Mouse (Mus musculus): ENCODE data around the gene Dgkd.

Gene Dgkd

DNA sequence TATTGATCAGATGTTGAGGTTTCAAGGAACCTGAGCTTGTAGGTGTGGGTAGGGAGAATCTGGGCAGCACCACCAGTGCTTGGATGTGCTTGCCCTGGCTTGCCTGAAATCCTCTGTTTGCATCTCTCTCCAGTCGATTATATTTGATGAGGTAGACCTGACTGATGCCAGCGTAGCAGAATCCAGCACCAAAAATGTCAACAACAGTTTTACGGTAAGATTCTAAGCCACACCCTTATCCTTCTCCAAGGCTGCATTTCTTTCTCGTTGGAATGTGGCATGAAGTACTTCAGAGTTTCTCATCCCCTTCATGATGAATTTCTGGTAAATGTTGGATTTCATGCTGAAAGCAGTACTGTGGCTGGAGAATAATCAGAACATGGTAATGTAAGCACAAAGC lies 28.6 kb downstream of the Dgkd start:
- no peak for DNase-seq (ENCODE audit: low read depth, low spot score)

DNA sequence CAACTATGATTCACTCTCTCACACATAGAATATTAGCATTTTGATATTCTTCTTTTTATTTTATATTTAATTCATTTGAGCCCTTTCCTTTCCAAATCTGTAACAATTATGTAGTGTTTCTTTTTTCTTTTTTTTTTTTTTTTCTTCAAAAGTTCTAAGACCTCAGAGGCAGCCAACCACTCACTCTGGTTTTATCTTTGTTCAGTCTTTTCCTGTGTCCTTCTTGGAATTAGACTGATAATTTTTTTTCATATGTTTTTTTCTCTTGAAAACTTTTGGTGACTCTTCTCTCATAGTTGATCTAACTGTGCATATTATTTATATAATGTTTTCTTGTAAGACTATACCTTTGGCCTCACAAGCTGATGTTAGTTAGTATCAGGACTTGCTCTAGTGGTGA lies 29.5 kb downstream of the Dgkd start:
- DNase-seq (ENCODE audit: low read depth, low spot score) = no peak

DNA sequence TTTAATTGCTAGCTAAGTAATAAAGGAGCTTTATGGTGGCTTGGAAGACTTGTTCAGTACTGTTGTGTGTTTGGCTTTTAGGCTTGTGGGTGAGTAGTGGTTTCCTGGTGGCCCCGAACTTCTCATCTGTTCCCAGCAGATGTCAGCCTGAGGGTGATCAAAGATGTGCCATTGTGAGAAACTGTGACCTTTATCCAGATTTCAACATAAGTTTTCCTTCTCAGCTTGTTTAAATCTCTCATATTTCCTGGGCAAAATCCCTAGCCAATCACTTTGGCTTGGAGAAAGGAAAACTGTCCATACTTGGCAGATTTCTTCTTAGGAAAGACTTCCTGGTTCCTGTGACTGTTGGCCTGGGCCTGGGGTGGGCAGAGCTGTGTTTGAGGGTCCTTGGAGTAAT lies 37.9 kb downstream of the Dgkd start:
- DNase-seq (ENCODE audit: low read depth, low spot score) = no peak

DNA sequence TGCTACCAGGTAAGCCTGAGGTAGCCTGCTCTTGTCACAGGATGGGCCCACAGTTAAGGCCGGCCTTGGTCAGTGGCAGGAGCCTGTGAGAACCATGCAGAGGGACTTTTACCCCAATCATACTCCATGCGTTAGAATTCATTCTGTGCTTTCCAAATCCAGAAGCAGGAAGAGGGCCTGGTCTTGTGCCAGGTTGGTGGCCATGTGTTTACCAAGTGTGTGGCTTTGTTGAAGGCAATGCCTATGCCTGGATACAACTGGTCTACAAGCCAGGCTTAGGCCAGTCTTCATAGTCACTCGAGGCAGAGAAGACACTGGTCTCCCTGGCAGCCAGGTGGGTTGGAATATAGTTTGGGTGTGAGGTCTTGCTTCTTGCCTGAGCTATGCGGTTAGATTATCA lies 38.5 kb downstream of the Dgkd start:
- DNase-seq (ENCODE audit: low read depth, low spot score) = no peak

DNA sequence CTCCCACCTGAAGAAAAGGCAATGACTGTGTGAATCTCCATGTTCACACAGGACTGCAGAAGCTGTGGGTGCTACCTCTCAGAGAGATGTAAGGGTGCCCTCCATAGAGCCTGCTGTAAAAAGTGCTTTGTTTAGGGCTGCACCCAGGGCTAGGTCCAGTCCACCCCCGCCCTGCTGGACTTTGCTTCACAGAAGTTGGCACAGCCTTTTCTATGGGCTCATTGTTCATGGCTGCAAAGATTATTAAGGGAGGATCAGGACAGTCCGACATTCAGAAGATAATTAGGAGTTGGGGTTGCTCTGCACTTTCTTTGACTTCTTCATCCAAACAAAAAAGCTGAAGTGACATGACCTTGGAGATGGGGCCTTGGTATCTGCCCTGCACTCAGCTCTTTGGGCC lies 39.4 kb downstream of the Dgkd start:
- no peak for DNase-seq (ENCODE audit: low read depth, low spot score)

DNA sequence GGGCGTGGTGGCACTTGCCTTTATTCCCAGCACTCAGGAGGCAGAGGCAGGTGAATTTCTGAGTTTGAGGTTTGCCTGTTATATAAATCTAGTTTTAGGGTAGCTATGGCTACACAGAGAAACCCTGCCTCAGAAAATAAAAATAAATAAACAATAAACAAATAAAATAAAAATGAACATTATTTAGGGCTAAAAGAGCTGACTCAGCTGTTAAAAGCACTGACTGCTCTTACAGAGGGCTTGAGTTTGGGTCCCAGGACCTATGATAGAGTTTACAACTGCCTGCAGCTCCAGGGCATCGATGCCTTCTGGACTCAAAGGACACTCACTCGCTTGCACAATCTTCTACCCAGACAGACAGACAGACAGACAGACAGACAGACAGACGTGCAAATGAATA lies 40.3 kb downstream of the Dgkd start:
- no peak for DNase-seq (ENCODE audit: low read depth, low spot score)

DNA sequence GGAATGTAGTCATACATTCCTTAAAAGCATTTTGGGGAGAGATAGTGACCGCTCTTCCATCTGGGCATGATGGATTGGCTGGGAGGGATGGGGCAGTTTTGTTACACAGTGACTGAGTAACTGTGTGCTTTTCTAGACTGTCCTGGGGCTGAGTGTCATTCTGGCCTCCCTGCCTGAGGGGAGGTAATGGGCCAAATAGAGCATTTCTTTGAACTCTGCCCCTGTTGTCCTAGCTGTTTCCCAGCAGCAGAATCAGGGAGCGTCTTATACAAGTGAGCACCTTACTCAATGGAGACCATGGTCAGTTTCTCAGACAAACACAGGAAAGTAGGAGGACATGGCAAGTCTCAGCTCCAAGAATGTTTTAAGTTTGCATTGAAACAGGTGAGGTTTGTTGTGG lies 43.8 kb downstream of the Dgkd start:
- DNase-seq (ENCODE audit: low read depth, low spot score) = no peak

DNA sequence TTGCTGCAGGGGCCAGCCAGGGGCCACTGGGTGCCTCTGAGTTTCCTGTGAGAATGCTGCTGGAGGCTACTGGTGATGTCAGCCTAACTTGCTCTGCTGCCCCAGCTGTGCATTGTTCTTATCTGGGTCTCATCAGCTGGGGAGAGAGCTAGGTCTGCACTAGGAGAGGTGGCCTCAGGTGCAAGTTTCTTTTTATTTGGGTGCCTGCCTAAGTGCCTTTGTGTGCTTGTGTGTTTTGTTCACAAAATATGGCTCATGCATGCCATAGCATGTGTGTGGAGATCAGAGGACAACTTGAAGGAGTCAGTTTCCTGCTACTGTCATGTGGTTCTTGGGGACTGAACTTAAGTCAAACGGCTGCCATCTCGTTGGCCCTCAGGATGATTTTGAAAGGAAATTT lies 46.6 kb downstream of the Dgkd start:
- DNase-seq (ENCODE audit: low read depth, low spot score) = no peak

DNA sequence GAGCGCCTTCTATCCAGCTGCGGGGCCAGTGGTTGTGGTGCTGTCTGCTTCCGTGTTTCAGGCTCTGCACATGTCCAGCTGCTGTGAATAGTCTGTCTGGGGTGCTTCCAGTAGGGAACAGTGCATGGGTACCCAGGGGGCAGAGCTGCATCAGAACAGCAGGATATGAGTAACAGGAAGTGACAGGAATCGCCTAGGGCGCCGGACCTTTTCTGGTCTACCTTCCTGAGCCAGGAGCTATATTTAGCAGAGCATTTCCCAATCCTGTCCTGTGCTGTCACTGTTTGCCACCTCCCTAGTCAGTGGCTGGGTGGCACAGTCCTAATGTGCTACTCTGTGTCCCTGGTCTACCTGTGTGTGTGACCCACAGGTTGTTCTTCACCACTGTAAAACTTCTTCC lies 47.9 kb downstream of the Dgkd start:
- no peak for DNase-seq (ENCODE audit: low read depth, low spot score)

DNA sequence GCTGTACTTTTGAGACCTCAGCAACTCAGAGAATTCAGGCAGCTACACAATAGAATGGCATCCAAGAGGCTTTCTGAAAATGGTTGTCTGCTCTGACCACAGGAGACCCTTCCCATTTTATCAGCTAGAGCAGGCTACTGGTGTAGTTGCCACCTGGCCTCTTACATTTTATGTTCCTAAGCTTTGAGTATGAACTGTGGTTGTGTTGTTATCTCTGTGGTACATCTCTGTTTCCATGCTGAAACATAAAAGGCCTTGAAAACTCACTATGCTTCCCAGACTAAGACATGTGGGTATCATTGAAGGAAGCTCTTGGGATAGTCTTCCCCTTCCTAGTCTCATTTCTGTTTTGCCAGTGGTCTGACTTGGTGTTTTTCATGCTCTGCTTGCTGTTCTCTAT lies 49.1 kb downstream of the Dgkd start:
- no peak for DNase-seq (ENCODE audit: low read depth, low spot score)

DNA sequence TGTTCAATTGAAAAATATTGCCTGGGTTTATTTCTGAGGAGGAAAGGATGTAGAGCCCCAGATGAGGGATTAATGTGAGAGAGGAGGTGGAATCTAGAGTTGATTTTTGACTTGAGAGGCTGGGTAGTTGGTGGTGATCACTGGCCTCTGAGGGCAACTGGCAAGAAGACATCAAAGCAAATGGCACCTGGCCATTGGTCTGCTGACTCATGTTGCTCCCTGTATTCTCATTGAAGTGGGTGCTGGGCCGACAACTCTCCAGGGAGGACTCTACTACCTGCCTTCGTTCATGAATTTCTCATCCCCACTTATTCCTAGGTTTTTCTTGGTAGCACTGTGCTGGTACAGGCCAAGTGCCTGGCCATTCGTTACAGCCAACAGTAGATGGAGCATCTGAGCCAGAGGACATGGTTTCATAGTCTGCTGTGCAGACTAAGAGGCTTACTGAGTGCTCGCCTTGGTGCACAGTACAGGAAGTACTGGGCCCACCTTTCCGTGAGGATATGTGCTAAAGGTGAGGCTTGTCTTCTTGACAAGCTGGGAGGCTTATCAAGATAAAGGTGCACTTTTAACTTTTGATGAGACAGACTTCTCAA lies 53.4 kb downstream of the Dgkd start:
- DNase-seq (ENCODE audit: low read depth, low spot score) = no peak

DNA sequence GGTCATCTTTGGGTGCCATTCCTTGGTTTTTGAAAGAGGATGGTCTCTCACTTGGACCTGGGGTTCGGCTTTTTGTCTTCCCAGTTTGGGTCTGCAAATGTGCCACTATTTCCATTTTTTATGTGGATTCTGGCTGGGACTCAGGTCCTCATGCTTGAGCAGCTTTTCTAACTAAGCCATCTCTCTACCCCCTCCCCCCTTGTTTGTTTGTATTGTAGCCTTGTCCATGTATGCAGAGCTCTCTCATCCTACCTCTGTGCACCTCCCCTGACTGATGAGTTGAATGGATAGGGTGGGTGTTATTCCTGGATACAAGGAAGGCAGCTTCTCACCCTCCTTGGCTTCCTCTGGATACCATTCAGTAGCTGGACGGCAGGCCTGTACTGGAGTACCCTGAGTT lies 54.9 kb downstream of the Dgkd start:
- DNase-seq (ENCODE audit: low read depth, low spot score) = no peak

DNA sequence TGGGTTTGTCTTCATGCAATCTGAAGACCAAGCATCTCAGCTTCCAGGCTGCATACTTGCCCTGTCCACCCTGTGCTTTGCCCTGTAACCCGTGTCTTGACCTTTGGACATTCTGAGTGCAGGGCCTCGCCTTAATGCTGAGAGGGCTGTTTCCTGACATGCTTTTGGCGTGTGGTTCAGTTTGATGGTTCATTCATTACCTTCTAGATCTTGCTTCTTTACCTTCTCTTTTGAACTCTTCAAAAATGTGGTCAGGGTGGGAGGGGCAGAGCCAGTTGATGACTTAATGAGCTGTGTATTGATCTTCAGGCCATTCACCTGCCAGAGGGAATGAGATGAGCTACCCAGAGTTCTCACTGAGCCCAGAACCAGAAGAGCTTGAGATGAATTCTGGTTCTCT lies 55.6 kb downstream of the Dgkd start:
- DNase-seq (ENCODE audit: low read depth, low spot score) = no peak

DNA sequence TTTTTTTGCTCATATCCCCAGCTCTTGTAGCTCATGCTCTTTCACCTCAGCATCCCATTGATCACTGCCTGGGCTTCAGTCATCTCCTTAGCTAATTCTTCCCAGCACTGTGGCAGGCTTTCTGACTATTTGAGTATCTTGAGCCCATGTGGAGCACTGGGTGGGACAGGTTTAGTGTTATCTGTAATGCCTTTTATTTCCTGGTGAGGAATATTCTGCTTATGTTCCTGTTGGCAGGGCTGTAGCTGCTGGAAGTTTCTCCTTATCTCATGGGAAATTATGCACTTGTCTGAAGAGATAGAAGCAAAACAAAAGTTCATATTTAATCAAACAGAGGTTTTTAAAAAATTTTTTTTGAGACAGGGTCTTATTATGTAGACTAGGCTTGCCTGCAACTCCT lies 56.5 kb downstream of the Dgkd start:
- no peak for DNase-seq (ENCODE audit: low read depth, low spot score)

DNA sequence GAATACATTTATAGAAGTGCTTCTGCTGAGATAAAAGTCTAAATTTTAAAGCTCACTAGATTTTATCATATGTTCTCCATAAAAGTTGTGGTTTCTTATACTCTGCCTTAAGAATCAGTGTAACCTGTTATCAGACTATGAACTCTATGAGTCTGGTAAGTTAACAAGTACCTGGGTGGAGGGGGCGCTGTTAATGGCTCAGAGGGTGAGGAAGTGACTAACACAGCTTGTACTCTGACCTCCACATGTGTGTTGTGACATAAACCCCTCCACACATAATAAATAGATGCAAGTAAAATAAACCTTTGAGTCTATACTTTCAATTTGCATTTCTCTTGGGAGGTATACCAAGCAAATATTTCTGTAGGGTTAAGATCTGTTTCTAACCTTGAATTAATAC lies 57.3 kb downstream of the Dgkd start:
- DNase-seq (ENCODE audit: low read depth, low spot score) = no peak

DNA sequence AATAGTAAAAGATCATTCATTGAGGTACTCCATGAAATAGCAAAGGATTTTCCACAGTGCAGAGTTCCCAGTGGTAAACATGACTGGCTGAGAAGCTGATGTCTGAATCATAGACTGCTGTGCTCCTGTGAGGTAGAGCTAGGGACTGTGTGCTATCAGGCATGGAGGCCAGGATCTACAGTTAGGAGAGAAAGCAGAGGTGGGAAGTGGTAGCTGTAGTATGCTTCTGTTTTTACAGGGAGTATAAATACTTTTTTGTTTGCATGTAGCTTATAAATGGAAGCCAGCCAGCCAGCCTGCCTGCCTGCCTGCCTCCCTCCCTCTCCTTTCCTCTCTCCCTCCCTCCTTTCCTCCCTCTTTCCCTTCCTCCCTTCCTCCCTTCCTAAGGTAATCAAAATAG lies 60.3 kb downstream of the Dgkd start:
- DNase-seq (ENCODE audit: low read depth, low spot score) = no peak

DNA sequence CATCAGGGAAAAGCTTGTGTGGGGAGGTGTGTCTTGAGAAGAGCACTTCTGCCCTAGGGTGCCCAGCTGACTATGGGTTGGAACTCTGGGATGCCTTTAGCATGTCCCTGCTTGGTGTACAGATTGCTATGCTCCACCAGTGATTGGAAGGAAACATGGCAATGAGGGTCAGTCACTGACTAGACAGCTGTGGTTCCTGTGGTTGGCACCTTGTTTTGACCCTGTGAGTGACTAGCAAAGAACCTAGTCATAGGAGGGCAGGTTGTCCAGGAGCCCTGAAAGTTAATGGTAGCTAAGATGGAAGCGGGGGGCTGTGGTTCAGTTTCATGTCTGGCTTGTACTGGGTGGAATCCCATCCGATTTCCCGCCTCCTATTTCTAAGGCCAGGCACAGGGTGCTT lies 64.3 kb downstream of the Dgkd start:
- no peak for DNase-seq (ENCODE audit: low read depth, low spot score)

DNA sequence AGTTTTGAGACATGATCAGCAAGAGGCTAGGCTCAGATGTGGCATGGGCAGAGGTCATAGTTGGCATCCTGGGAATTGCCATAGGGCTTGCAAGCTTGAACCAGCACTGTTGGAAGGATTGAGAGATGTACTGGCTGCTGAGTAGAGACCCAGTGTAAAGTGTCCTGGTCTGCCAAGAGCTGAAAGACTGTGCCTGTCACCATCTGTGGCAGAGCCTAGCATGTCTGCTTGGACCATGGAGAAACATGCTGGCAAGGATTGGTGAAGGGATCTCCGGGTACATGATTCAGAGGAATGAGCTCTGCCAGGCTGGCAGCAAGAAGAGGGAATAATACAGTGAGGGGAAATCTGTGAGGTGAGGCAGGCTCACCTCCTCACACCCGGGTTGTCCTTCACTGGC lies 65.0 kb downstream of the Dgkd start:
- no peak for DNase-seq (ENCODE audit: low read depth, low spot score)

DNA sequence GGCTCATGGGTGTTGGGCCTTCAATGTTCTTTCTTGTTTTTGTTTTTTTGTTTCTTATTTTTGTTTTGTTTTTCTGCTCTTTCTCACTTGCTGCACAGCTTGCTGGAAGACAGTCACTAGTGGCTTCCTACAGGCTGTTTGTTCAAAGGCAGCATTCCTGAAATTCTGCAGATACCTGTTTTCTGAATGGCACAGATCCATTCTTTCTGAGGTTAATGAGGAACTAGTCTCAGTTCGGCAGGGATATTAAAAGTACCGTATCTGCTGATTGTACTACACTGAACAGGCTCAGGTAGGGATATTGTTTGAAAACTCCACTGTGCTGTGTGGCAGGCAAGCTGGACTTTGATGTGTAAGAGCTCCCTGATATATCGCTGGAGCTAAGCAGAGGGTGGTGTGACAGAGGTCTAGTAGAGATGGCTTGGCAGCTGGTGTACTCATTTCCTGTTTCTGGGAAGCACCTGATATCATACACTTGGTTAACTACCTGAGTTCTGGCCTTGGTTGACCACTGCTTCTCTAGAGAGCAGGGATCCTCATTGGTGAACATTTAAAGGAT lies 67.0 kb downstream of the Dgkd start:
- DNase-seq (ENCODE audit: low read depth, low spot score) = no peak

DNA sequence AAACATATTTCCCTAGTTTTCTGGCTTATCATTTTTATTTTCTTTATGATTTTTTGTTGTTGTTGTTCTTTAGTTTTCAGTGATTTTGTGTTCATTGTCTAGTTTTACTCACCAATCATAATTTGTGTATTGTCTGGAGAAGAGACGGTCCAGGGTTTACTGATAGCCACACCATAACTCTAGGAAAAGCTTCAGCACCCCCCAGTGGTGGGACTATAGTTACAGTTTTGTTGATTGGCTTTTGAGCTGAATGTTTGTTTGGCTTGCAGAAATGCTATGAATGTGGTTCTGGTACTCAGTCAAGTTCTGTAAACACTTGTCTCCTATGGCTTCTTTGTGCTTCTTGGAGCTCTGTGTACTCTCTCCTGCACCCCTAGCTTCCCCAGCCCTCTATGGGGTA lies 69.6 kb downstream of the Dgkd start:
- no peak for DNase-seq (ENCODE audit: low read depth, low spot score)

DNA sequence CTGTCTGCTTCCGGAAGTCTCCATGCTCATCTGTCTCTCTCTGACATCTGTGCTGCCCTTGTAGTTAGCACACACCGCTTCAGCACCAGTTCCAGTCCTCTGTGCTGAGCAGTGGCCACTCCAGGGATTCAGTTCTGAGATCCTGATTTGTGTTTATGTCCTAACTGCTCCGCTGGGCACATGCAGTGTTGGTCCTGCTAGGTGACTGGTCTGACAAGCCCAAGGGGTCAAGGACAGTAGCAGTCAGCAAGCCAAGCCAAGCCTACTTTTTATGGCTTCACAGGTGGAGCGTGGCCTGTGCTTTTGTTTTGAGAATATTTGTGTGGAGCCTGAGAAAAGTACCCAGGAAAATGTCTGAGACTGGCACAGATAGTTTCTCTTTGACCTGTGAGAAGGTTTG lies 71.8 kb downstream of the Dgkd start:
- no peak for DNase-seq (ENCODE audit: low read depth, low spot score)

DNA sequence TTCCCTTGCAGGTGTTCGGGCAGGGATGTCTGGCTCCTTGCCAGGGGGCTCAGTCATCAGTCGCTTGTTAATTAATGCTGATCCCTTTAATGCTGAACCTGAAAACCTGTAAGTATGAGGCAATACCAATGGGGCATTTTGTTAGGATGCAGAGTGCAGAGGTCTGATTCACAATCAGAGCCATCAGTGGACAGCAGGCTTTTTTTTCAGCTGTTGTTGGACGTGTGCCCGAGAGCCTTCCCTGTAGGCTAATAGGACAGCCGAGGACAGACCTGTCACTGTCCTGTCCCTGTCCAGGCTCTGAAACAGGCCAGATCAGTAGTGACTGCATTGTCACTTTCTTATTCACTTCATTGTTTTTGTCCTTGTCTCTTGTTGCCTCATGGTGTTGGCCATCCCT lies 76.6 kb downstream of the Dgkd start:
- DNase-seq (ENCODE audit: low read depth, low spot score) = no peak

DNA sequence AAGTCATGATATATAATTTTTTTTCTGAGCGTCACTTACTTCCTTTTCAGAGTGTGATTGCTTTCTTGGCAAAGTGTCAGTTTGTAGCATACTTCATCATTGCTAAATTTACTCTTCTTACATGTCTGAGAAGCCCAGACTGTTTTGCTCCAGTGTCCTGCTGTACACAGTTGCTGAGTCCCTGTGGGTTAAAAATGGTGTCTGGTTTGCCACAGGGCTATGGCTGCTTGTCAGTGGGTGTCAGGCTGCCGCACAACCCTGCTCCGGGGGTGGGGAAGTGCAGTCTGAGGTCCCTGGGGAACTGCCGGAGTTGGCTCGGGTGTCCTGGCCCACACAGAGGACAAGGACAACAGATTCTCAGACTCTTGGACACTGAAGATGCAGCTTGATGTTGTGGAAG lies 80.0 kb downstream of the Dgkd start:
- DNase-seq (ENCODE audit: low read depth, low spot score) = no peak

DNA sequence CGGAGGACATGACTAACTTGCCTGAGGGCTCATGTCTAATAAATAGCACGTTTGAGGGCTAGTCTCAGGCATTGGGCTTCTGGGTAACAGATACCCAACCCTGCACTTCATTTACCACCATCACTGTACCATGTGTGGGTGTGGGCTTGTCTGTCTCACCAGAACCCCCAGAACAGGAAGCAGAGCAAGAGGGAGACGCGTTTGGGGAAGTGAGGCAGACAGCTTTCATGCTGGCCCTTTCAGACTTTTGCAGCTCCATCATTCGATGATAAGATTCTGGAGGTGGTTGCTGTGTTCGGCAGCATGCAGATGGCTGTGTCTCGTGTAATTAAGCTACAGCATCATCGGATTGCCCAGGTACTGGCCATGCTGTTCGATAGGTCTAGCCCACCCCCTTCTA lies 82.0 kb downstream of the Dgkd start:
- DNase-seq (ENCODE audit: low read depth, low spot score) = no peak

Measured in embryo, embryonic 11.5 days (tissue).